Mouse (Mus musculus) mesoderm, embryonic 11.5 days (tissue): ENCODE data around the gene Srsf7.
"Not testable (repeated sequence)": the region's sequence is repeated elsewhere in the genome, so short reads cannot be mapped to it uniquely, and the experiment has no call there.

Source experiments
- DNase-seq: peaks from one replicate; pipeline ENCODE4 v3.0.0-alpha.2; 2012; ENCODE audit warnings: low read depth, low spot score

Gene Srsf7

DNA sequence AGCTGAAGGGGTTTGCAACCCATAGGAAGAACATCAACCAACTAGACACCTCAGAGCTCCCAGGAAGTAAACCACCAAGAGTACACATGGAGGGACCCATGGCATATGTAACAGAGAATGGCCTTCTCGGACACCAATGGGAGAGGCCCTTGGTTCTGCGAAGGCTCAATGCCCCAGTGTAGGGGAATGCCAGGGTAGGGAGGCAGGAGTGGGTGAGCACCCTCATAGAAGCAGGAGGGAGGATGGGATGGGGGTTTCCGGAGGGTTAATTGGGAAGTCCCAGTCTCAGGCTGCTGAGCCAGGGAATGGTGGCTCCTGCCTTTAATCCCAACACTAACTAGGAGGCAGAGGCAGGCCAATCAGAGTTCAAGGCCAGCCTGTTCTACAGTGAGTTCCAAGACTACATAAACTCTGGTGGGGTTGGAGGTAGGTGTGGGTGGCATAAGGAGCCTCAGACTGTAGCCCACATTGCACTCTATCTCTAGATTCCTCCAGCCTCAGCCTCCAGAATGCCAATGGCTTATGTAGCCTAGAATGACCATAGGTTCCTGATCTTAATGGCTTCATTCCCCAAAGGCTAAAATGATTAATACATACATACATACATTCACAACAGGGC lies 7.8 kb downstream of the Srsf7 start:
- DNase-seq = no peak

DNA sequence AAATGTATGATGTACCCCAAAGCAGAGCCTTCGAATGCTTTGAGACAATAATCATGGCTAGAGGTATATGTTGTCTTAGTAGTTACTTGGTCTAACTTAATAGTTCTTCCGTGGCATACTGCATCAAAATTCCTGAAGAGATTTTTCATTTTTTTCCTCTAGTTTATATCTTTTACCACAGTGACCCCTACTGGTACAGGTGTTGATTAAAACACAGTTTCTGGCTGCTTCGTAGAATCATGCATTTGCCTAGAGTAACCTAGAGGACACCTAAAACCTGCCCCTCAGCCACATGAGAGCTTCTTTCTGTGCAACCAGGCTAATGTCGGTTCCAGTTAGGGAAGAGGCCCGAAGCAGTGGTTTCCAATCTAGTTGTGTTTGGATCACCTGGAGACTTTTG lies 14.0 kb downstream of the Srsf7 start:
- peak; percentile 33 for DNase-seq

DNA sequence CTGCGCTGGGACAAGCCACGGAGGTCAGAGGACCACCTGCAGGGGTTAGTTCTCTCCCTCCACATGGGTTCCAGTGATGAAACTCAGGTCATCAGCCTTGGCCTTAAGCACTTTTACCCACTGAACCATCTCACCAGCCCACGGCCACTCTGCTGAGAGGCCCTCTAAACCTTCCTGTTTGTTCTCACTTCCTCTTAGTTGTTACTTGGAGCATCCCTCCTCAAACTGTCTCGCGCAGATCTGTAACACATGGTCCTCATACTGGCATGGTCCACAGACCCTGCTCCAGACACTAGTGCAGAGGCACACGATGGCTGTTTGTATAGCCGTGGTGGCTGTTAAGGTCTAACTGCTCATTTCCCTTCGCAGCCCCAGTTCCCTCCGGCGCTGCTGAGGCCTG lies 23.5 kb downstream of the Srsf7 start:
- no peak for DNase-seq

DNA sequence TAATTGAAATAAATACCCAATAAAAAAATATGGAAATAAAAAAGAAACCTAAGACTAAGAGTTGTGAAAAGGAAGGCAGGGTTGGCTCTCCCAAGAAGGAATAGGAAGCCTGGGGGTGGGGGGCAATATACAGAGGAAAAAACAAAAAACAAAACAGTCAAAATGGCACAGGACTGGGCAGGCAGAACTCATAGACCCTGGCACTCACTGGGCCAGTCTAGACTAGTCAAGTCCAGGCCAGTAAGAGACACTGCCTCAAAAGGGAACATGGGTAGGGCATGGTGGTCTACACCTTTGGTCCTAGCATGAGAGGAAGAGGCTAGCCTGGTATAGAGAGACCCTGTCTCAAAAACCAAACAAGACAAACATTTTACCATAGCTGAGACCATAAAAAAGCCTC lies 26.6 kb downstream of the Srsf7 start:
- no peak for DNase-seq

DNA sequence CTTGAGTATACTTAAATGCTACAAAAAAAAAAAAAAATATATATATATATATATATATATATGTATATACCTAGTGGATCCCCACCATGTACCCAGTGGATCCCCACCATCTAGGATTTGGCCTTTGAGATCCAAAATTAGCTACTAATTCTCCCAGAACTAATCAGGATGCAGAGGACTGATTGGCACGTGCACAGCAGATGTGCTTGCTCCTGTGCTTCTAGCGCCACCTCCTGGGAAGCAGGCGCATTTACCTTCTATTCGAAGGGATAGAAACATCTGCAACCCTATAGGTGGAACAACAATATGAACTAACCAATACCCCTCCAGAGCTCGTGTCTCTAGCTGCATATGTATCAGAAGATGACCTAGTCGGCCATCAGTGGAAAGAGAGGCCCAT lies 27.1 kb downstream of the Srsf7 start:
- DNase-seq = peak; percentile 85

DNA sequence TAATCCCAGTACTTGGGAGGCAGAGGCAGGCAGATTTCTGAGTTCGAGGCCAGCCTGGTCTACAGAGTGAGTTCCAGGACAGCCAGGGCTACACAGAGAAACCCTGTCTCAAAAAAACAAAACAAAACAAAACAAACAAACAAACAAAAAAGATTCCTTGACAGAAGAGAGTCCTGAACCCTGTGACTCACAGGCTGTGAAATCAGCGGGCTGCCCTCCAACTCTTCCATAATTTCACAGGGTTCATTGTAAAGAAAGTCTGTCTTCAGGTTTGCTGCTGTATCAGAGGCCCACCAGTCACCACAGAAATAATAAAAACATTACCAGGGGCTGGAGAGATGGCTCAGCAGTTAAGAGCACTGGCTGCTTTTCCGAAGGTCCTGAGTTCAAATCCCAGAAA lies 28.3 kb downstream of the Srsf7 start:
- not testable (repeated sequence) for DNase-seq

DNA sequence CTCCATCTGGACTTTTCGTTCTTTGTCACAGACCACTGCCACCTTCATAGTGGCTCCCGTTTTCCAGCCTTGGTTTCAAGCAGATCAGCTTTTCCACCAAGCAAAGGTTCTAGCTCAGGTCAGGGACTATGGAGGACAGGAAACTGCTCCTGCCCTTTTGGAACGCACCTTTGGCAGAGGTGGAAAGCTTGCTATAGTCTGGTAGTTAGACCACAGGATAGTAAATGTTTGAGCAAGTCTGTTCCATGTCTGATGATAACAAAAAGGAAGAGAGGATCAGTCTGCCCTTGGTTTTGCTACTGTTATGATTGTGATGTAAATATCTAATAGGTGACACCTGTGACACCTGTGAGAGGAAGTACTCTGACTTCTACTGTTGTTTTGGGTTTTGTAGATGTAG lies 31.1 kb downstream of the Srsf7 start:
- no peak for DNase-seq

DNA sequence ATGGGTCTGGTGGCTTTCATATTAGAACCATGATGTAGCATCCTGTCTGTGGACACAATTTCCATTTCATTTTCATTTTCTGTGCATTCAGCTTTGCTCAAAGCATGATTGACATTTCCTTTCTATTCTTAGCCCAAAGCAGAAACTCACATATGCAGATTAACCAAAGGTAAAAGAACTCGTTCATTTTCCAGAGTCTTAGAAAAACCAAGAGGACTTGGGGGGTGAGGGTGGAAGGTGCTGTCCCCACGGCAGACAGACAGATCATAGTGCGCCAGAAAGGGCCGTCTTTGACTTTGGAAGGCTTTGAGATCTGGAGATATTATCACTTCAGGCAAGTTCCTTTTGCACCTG lies 31.7 kb downstream of the Srsf7 start:
- DNase-seq = no peak

DNA sequence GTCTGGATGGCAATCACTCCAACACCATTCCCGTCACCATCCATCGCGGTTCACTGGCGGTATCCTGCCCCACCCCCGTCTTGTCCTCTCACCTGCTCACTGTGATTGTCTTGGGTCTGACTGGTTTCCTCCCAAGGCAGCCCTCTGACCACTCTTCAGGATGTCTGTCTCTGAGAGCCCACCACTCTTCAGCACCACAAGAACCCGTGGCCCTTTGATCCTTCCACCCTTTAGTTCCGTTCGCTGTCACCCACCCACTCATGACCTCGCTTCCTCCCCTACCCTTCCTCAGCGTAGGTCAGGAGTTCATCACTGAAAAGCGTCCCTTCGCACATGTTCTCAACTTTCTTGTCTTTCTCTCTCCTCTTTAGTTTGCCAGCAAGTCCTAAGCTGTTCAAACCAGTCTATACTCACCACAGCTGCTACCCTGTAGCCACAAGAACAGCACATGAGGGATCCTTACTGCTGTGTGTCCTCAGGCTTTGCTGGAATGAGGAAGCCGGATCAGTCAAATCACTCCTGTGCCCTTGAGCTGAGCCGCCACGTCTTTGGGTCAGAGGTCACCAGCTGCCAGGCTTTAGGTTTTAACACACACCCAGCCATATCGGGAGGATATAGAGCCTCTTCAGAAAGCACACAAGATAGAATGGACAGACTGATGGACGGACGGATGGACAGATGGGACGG lies 32.3 kb downstream of the Srsf7 start:
- no peak for DNase-seq

DNA sequence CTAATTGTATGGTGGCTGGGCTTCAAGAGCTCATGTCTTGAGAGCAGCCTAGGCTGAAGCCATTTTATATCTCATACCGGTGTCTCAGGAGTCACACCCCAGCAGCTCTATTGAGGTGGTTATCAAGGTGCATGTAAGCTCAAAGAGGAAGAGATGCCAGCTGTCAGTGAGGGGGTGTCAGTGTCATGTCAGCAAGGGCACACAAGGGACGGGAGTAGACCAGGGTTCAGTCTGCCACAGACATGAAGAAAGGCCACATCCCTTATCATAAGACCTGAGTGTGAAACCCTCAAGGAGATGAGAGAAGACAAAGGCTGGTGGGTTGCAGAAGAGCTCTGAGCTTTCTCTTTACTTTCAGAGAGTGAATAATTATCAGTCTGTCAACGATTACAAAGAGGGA lies 33.0 kb downstream of the Srsf7 start:
- no peak for DNase-seq

DNA sequence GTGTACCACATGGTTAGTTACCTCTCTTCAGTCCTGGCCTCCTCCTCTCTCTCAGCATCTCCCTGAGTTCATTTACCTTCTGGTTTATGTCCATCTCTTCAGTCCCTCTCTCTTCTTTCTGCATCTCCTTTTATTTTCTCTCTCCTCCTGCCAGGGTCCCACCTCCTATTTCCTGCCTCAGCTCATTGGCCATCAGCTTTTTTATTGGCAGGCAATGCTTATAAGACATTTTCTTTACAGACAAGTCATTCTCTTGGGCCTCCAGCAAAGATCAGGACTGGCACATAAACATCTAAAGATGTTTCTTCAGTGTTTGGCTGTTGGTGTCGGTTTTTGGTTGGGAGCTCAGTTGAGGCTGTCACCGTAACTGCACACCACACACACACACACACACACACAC lies 33.4 kb downstream of the Srsf7 start:
- no peak for DNase-seq

DNA sequence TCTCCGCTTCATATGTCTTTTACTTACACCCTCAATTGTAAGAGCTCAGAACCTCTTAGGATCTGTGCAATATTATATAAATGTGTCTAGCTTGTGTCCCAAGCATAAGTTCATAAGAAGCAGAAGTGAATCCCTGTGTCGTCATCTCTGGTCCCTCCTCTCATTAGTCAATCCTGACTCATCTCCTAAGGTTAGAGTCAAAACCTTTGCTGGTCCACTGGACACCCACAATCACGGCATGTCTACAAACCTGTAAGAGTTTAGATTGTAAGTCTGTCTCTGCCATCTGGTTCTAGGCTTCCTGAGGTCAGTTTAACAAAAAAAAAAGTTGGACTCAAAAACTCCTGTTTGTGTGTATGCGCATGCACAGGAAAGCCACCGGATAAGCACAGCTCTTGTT lies 34.3 kb downstream of the Srsf7 start:
- DNase-seq = no peak

DNA sequence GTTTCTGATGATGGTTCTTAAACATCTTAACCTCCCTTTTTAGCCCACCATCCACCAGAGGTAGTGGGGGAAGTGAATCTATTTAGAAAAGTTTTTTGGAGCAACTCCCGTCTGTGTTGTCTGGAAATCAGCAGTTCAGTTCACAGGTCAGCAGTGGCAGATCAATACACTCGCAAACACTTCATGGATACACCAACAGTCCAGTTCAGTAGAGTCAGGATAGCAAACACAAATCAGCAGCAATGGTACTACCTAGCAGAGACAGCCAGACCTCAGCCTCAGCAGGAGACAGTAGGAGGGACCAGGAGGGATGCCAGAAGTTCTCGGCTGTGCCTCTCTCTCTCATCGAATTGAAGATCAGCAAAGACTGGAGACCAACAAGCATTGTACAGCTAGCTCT lies 35.2 kb downstream of the Srsf7 start:
- no peak for DNase-seq

DNA sequence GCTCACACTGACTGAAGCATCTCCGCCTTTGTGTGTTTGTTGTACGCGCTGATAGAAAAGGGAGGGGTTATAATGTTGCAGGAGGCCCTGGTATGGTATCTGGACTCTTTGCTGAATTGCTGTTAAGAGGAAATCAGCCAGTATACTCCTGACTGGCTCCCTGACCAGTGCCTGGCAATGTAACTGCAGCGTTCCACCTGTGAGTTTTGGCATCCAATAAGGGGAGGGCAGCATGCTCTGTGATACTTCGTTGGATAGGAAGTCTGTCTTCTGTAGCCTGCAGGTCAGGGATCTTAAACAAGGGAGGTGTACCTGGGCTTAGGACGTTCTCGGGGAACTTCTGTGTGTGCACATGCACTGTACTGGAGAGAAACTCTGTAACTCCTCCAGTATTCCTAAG lies 36.2 kb downstream of the Srsf7 start:
- DNase-seq = no peak

DNA sequence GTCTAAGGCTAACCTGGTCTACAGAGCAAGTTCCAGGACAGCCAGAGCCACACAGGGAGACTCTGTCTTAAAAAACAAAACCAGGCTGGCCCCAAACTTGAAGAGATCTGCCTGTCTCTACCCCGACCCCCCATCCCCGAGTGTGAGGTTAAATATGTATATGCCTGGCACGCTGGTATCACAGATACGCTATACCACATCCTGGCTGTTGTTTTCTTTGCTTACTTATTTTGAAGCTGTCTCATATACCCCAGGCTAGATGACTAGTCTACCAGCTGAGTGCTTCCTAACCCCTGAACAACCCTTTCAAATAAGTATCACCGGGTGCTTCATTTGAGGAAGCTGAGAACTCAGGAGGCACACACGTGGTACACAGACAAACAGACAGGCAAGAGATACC lies 37.3 kb downstream of the Srsf7 start:
- DNase-seq = no peak

DNA sequence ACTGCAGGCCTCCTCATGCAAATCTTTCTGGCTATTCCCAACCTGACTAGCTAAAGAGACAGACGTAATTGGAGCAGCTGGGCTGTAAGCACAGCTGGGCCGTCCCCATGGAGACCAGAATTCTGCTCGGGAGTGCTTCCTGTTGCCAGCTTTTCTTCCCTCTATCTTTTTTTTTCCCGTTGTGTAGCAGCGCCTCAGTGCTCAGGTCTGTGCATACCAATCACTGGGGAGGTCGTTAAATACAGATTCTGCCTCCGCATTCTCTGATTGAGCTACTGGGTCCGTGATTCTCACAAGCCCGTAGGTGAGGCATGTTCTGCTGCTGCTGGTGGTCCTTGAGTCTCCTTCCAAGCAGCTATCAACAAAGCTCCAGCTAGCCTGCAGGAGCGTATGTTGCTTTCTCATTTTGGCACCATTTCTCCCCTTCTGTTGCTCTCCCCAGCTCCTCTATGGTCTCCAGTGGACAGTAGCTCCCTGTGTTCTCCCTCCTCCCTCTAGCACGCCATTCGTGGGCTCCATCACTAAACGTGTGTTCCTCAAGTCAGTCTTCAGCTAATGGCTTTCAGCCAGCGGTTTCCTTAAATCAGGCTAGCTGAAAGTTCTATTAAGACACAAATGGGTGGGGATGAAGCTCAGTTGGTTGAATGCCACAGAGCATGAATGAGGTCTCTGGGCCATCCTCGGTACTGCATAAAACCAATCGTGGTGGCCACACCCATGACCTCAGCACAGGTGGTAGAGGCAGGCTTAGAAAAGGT lies 38.5 kb downstream of the Srsf7 start:
- DNase-seq = peak; percentile 72

DNA sequence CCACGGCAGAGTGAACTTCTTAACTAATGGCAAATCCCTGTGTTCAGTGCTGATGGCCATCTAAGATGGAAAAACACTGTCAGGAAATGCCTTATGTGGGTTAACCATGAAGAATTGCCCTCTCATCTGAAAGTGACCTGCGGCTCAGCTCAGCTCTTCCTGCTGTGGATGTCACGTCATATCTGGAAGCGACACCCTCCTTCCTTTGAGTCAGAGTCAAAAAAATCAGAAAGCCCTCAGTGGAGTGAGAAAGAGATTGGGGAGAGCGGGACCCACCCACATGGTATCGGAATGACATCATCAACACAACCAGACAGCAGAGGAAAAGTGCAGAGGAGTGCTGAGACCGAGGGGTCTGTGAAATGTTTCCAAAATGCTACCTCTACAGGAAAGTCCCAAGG lies 39.3 kb downstream of the Srsf7 start:
- DNase-seq = no peak

DNA sequence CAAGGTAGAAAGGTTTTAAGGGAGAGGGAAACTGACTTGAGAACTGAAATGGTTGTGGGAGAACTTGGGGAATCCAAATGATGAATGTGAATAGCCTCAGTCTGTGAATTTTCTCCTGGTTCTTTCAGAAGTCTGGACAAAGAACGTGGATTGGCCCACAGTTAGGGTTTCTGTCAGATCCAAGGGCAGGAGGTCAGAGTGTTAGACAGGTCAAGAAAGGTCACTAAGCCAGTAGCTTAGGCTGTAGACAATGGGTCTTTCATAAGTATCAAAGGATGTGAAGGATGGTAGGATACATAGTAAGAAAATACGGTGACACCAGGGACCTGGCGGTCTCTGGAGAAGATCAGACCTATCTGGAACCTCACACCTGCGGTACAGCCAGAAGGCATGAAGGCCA lies 39.7 kb downstream of the Srsf7 start:
- no peak for DNase-seq

DNA sequence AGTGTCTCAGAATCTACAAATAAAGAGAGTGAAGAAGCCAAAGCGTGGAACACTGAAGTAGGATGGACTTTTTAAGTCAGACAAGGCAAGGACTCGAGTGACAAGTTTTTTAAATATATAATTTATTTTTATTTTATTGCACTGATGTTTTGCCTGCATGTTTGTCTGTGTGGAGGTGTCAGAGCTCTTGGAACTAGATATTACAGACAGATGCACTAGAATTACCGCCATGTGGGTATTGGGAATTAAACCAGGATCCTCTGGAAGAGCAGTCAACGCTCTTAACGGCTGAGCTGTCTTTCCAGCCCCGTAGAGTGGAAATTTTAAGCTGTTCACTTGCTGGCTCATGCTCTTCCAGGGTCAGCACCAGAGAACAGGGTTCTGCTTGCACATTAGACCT lies 40.8 kb downstream of the Srsf7 start:
- no peak for DNase-seq

DNA sequence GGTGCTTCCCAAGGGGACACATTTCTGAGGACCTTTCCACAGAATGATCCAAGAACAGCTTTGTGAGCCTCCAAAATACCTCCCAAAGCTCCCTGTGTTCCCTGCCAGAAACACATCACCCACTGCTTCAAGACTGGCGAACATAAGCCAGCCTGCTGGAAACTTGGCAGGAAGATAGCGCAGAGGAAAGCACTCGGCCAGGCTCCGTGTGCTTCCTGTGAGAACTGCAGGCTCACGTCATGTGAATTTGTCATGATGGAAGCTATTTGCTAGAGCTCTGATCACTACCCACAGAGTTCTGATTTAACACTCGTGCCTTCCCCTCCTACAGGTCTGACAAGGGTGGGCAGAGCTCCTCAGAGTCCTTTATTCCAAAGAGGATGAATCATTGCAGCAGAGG lies 41.4 kb downstream of the Srsf7 start:
- DNase-seq = no peak

DNA sequence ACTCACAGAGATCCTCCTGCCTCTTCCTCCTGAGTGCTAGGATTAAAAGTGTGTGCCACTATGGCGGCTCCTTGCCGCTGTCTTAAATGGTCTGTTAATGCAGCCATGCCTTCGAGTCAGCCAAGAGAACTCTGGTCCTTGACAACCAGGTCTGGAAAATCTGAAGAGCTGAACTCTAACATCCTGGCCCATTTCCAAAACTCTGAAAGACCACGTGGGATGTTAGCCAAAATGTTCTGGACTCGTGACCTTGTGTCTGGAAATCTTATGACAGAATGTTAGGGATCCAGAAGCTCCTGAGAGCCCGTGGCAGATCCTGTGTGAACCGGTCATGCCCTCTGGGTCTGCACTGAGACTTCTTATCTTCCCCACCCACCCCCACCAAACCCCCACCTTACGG lies 43.1 kb downstream of the Srsf7 start:
- DNase-seq = no peak

DNA sequence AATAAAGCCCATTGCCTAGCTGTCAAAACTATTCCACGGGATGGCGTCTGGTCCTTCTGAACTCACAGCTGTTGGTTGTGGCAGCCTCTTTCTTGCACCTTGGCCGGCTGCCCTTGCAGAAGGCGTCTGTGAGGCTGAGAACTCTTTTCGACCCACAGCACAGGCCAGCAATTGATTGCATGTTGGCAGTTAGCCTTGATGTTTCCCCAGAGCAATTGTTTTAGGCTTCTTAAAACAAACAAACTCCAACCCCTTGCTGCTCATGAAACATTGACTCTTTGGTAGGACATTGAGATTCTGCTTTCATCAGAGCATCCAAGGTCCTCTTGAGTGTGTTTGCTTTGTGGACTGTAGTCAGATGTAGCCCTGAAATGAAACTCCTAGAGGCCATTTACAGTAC lies 46.7 kb downstream of the Srsf7 start:
- DNase-seq = no peak

DNA sequence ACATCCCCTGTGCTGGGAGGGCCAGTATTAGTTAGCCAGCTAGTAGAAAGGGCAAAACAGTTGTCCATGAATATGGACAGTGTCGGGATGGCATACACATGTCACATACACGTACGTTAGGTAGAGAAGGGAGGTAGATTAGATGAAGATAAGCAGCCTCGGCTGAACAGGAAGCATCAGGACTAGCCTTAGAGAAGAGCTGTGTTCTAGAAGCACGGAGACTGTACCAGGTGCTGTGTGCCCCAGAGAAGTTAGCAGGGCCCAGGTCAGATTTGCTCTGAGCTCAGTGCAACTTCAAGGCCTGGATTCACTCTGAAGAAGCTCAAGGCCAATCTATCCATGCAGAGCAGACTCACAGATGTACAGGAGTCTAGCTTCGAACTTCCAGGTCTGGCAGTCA lies 49.6 kb downstream of the Srsf7 start:
- no peak for DNase-seq
